Mouse (Mus musculus) MEL (cell line): ENCODE measurements around the gene Lcn3. TPM values are rescaled to one million over a fixed set of nuclear protein-coding genes. Genes with fewer than 3 reads are reported as not detected.

ENCODE experiments used
- DNase-seq: peaks from one replicate; pipeline ENCODE4 v3.0.0; 2011; ENCODE audit warnings: low read depth, low spot score
- H3K27ac ChIP-seq: 2 replicates; pipeline ENCODE4 v1.5.1; 2012; ENCODE audit warnings: low read depth, mild to moderate bottlenecking, control low read depth, low read length, moderate library complexity; ENCODE audit not compliant: control insufficient read depth
- H3K27me3 ChIP-seq, 2 experiments: fragments of 150-350 bp in 1 of 2; sonication (generic) in 1 of 2; 2 replicates each; pipeline ENCODE4 v1.6.1; 2012; ENCODE audit warnings: low read length in 2 of 2, mild to moderate bottlenecking in 2 of 2, improper control_type of control experiment in 1 of 2, moderate library complexity in 1 of 2; ENCODE audit not compliant: insufficient read depth in 2 of 2, control insufficient read depth in 1 of 2
- H3K36me3 ChIP-seq, 2 experiments: 2 replicates each; pipeline ENCODE4 v1.6.1; 2012 to 2014; ENCODE audit warnings: low read length in 2 of 2, improper control_type of control experiment in 1 of 2, inconsistent platforms in 1 of 2, mild to moderate bottlenecking in 1 of 2; ENCODE audit not compliant: insufficient read depth in 2 of 2, control insufficient read depth in 1 of 2
- H3K4me1 ChIP-seq, 2 experiments: fragments of 150-350 bp in 1 of 2; sonication (generic) in 1 of 2; 2 replicates each; pipeline ENCODE4 v1.6.1; 2012; ENCODE audit warnings: low read length in 2 of 2, improper control_type of control experiment in 1 of 2, mild to moderate bottlenecking in 1 of 2; ENCODE audit not compliant: insufficient read depth in 2 of 2, control insufficient read depth in 1 of 2
- H3K4me3 ChIP-seq, 2 experiments: fragments of 150-350 bp in 1 of 2; sonication (generic) in 1 of 2; 2 replicates each; pipeline ENCODE4 v1.5.1; 2012; ENCODE audit warnings: low read depth in 2 of 2, low read length in 2 of 2, mild to moderate bottlenecking in 2 of 2, moderate library complexity in 2 of 2, control low read depth in 1 of 2, improper control_type of control experiment in 1 of 2; ENCODE audit not compliant: control insufficient read depth in 1 of 2, insufficient read depth in 1 of 2
- H3K79me2 ChIP-seq: 2 replicates; pipeline ENCODE4 v1.6.1; 2012; ENCODE audit warnings: mild to moderate bottlenecking, low read length, moderate library complexity; ENCODE audit not compliant: control insufficient read depth, poor library complexity, insufficient read depth
- H3K9ac ChIP-seq: 2 replicates; pipeline ENCODE4 v1.6.1; 2012; ENCODE audit warnings: low read depth, mild to moderate bottlenecking, control low read depth, low read length, moderate library complexity; ENCODE audit not compliant: control insufficient read depth, poor library complexity, severe bottlenecking
- H3K9me3 ChIP-seq: fragments of 150-350 bp; sonication (generic); replicated peaks from 2 replicates; pipeline ENCODE4 v1.6.1; 2012; ENCODE audit warnings: mild to moderate bottlenecking, low read length, improper control_type of control experiment, moderate library complexity; ENCODE audit not compliant: insufficient read depth
- BHLHE40 ChIP-seq: IDR thresholded peaks from 2 replicates; pipeline ENCODE4 v1.6.1; 2012; ENCODE audit warnings: low read depth, mild to moderate bottlenecking, inconsistent platforms, low read length, improper control_type of control experiment, borderline replicate concordance
- CHD1 ChIP-seq: IDR thresholded peaks from 2 replicates; pipeline ENCODE4 v1.6.1; 2012; ENCODE audit warnings: low read depth, mild to moderate bottlenecking, inconsistent platforms, low read length, improper control_type of control experiment
- CHD2 ChIP-seq: IDR thresholded peaks from 2 replicates; pipeline ENCODE4 v1.6.1; 2011; ENCODE audit warnings: low read length, improper control_type of control experiment
- E2F4 ChIP-seq: IDR thresholded peaks from 2 replicates; pipeline ENCODE4 v1.6.1; 2011; ENCODE audit warnings: low read depth, low read length, improper control_type of control experiment, borderline replicate concordance
- EP300 ChIP-seq, 2 experiments: IDR thresholded peaks; 2 replicates each; pipeline ENCODE4 v1.6.1; 2011; ENCODE audit warnings: improper control_type of control experiment in 2 of 2, low read length in 2 of 2, low read depth in 1 of 2, mild to moderate bottlenecking in 1 of 2
- ETS1 ChIP-seq: IDR thresholded peaks from 2 replicates; pipeline ENCODE4 v1.6.1; 2012; ENCODE audit warnings: low read depth, mild to moderate bottlenecking, inconsistent platforms, low read length, improper control_type of control experiment, moderate library complexity
- GABPA ChIP-seq: IDR thresholded peaks from 2 replicates; pipeline ENCODE4 v1.6.1; 2012; ENCODE audit warnings: low read depth, mild to moderate bottlenecking, inconsistent platforms, low read length, improper control_type of control experiment, moderate library complexity
- GATA1 ChIP-seq: IDR thresholded peaks from 2 replicates; pipeline ENCODE4 v1.6.1; 2011; ENCODE audit warnings: low read depth, low read length, improper control_type of control experiment
- JUND ChIP-seq: IDR thresholded peaks from 2 replicates; pipeline ENCODE4 v1.6.1; 2011; ENCODE audit warnings: low read depth, mild to moderate bottlenecking, improper control_type of control experiment, low read length
- MAFK ChIP-seq: IDR thresholded peaks from 2 replicates; pipeline ENCODE4 v1.6.1; 2011; ENCODE audit warnings: low read depth, mild to moderate bottlenecking, low read length, improper control_type of control experiment, borderline replicate concordance
- MEF2A ChIP-seq: IDR thresholded peaks from 2 replicates; pipeline ENCODE4 v1.6.1; 2014; ENCODE audit warnings: low read depth, mild to moderate bottlenecking, inconsistent platforms, low read length, improper control_type of control experiment; ENCODE audit not compliant: poor library complexity, insufficient replicate concordance, severe bottlenecking; ENCODE audit errors: extremely low read depth
- MXI1 ChIP-seq: IDR thresholded peaks from 2 replicates; pipeline ENCODE4 v1.6.1; 2011; ENCODE audit warnings: mild to moderate bottlenecking, low read depth, low read length, improper control_type of control experiment
- MYB ChIP-seq: IDR thresholded peaks from 2 replicates; pipeline ENCODE4 v1.6.1; 2011; ENCODE audit warnings: mild to moderate bottlenecking, low read depth, low read length, improper control_type of control experiment
- MYC ChIP-seq: IDR thresholded peaks from 2 replicates; pipeline ENCODE4 v1.6.1; 2011; ENCODE audit warnings: low read depth, mild to moderate bottlenecking, low read length, improper control_type of control experiment, moderate library complexity
- NELFE ChIP-seq: IDR thresholded peaks from 2 replicates; pipeline ENCODE4 v1.6.1; 2011; ENCODE audit warnings: low read depth, low read length, improper control_type of control experiment
- NRF1 ChIP-seq: IDR thresholded peaks from 2 replicates; pipeline ENCODE4 v1.6.1; 2014; ENCODE audit warnings: low read depth, mild to moderate bottlenecking, inconsistent platforms, low read length, improper control_type of control experiment, moderate library complexity; ENCODE audit not compliant: poor library complexity, insufficient read depth, severe bottlenecking
- POLR2A ChIP-seq, 2 experiments: IDR thresholded peaks; 2 replicates each; pipeline ENCODE4 v1.6.1; 2011 to 2012; ENCODE audit warnings: low read length in 2 of 2, mild to moderate bottlenecking in 2 of 2, control low read depth in 1 of 2, improper control_type of control experiment in 1 of 2, low read depth in 1 of 2, moderate library complexity in 1 of 2; ENCODE audit not compliant: control insufficient read depth in 1 of 2, insufficient read depth in 1 of 2, poor library complexity in 1 of 2
- POLR2AphosphoS5 ChIP-seq: IDR thresholded peaks from 2 replicates; pipeline ENCODE4 v1.6.1; 2012; ENCODE audit warnings: low read depth, borderline replicate concordance, mild to moderate bottlenecking, inconsistent platforms, low read length, moderate library complexity, mixed read lengths
- RAD21 ChIP-seq: IDR thresholded peaks from 2 replicates; pipeline ENCODE4 v1.6.1; 2011; ENCODE audit warnings: mild to moderate bottlenecking, low read depth, low read length, improper control_type of control experiment
- RCOR1 ChIP-seq: IDR thresholded peaks from 2 replicates; pipeline ENCODE4 v1.6.1; 2012; ENCODE audit warnings: low read depth, mild to moderate bottlenecking, inconsistent platforms, low read length, improper control_type of control experiment
- SIN3A ChIP-seq: IDR thresholded peaks from 2 replicates; pipeline ENCODE4 v1.6.1; 2012; ENCODE audit warnings: low read length, improper control_type of control experiment, inconsistent platforms
- SMC3 ChIP-seq: IDR thresholded peaks from 2 replicates; pipeline ENCODE4 v1.6.1; 2011; ENCODE audit warnings: low read depth, low read length, improper control_type of control experiment
- TAL1 ChIP-seq: IDR thresholded peaks from 2 replicates; pipeline ENCODE4 v1.6.1; 2012; ENCODE audit warnings: mild to moderate bottlenecking, inconsistent platforms, low read length, moderate library complexity, mixed read lengths
- TBP ChIP-seq: IDR thresholded peaks from 2 replicates; pipeline ENCODE4 v1.8.0; 2011; ENCODE audit warnings: low read depth, low read length, improper control_type of control experiment
- TCF12 ChIP-seq: IDR thresholded peaks from 2 replicates; pipeline ENCODE4 v1.6.1; 2014; ENCODE audit warnings: low read depth, mild to moderate bottlenecking, inconsistent platforms, low read length, improper control_type of control experiment, moderate library complexity
- UBTF ChIP-seq: IDR thresholded peaks from 2 replicates; pipeline ENCODE4 v1.6.1; 2012; ENCODE audit warnings: low read depth, mild to moderate bottlenecking, inconsistent platforms, low read length, improper control_type of control experiment, moderate library complexity, borderline replicate concordance; ENCODE audit not compliant: insufficient read depth
- ZC3H11A ChIP-seq: IDR thresholded peaks from 2 replicates; pipeline ENCODE4 v1.6.1; 2012; ENCODE audit warnings: low read depth, mild to moderate bottlenecking, inconsistent platforms, low read length, improper control_type of control experiment
- ZMIZ1 ChIP-seq: IDR thresholded peaks from 2 replicates; pipeline ENCODE4 v1.6.1; 2012; ENCODE audit warnings: low read depth, mild to moderate bottlenecking, inconsistent platforms, low read length, improper control_type of control experiment, moderate library complexity
- ZNF384 ChIP-seq: IDR thresholded peaks from 2 replicates; pipeline ENCODE4 v1.6.1; 2012; ENCODE audit warnings: low read depth, mild to moderate bottlenecking, inconsistent platforms, low read length, improper control_type of control experiment
- polyA plus RNA-seq, 2 experiments: library from polyadenylated mRNA; stranded (reverse) in 1 of 2; unstranded in 1 of 2; fragments of >175 nt in 1 of 2; fragments of >200 nt in 1 of 2; gene quantifications; 2 replicates each; pipeline versions ENCODE4 v1.2.1 to v1.2.4; 2012; ENCODE audit warnings: low replicate concordance in 2 of 2, low read depth in 1 of 2; ENCODE audit not compliant: insufficient read length in 2 of 2, insufficient read depth in 1 of 2, missing spikeins in 1 of 2
- total RNA-seq: library from RNA; depleted of rRNA; stranded (reverse); fragments of 300-350 nt; gene quantifications from 2 replicates; pipeline ENCODE4 v1.2.3, GENCODE M21; 2012

Lcn3 gene
- total and polyA plus RNA-seq, 3 experiments, result not detected

- no peak for TF ChIP-seq MAFK
- no peak for TF ChIP-seq E2F4
- TF ChIP-seq MXI1, result no peak
- no peak for TF ChIP-seq RAD21
- TF ChIP-seq GATA1, result no peak
- TF ChIP-seq POLR2AphosphoS5, result no peak
- no peak for TF ChIP-seq GABPA
- no peak for TF ChIP-seq ZC3H11A
- TF ChIP-seq EP300 (IDR thresholded peaks at IDR 0.05; ENCODE audit: low read depth in 1 of 2, low read length in 2 of 2), result no peak
- no peak for TF ChIP-seq ETS1
- no peak for TF ChIP-seq JUND
- TF ChIP-seq MEF2A, result no peak
- no peak for TF ChIP-seq SMC3
- TF ChIP-seq BHLHE40, result no peak
- TF ChIP-seq RCOR1, result no peak
- TF ChIP-seq SIN3A, result no peak
- TF ChIP-seq, all 39 proteins: peak for 0
- no peaks in the 10 kb centered on the region; a peak in 1 of 4 replicates for H3K27me3 ChIP-seq
- no peaks in the 10 kb centered on the region for H3K36me3 ChIP-seq
- H3K27ac ChIP-seq, result no peak overlapping the region
- H3K4me3 ChIP-seq, result no peak overlapping the region
- H3K4me1 ChIP-seq, result 0 out of 4 replicates have a peak, but pooled peaks cover 0 to 3% of the 10 kb centered on the region in 2 experiments
- H3K9me3 ChIP-seq, result no peaks in the 10 kb centered on the region
- H3K9ac ChIP-seq, result no peak overlapping the region
- no peaks in the 10 kb centered on the region for H3K79me2 ChIP-seq
- no peak for DNase-seq
Measured at GRCm38 (mm10) chr2:25775991-25776390, 10.6 kb downstream of the Lcn3 start.

DNA sequence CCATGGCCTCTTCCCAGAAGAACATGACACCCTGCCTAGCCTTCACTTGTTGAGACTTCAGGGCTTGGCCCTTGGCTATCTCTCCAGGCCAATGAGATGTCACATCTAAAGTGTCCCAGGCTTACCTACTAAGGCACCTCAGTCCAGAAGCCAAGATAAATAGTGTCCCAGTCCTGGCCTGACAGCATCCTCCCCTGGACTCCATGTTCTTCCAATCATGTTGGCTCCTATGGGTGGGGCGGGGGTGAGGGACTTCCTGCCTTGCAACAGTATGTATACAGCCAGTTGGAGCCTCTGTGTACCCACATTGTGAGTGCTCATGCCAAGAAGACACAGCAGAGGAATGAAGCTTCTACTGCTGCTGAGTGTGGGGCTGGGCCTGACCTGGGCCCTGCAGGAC lies 11.3 kb downstream of the Lcn3 start, which contains the start of gene Lcn11:
TSS of gene Lcn11 (plus strand) at position 301 of the 400 bp plus-strand sequence.
- Histone ChIP-seq H3K27ac (no peak within 1 kb of the TSS), H3K4me1 (no peaks in the 10 kb centered on the region), H3K9me3 (no peaks in the 10 kb centered on the region), H3K9ac (no peak within 1 kb of the TSS), H3K79me2 (no peaks in the 10 kb centered on the region), H3K36me3 (no peaks in the 10 kb centered on the region), H3K4me3 (no peak within 1 kb of the TSS), H3K27me3 (no peaks in the 10 kb centered on the region; a peak in 1 of 4 replicates)
- TF ChIP-seq E2F4, result no peak
- no peak for TF ChIP-seq ZNF384
- TF ChIP-seq TCF12, result no peak
- no peak for TF ChIP-seq SMC3
- TF ChIP-seq UBTF, result no peak
- TF ChIP-seq NELFE, result no peak
- TF ChIP-seq GABPA, result no peak
- TF ChIP-seq MAFK, result no peak
- no peak for TF ChIP-seq MYC
- TF ChIP-seq NRF1, result no peak
- no peak for TF ChIP-seq MYB
- TF ChIP-seq TAL1, result no peak
- no peak for TF ChIP-seq JUND
- TF ChIP-seq POLR2A (IDR thresholded peaks at IDR 0.05; ENCODE audit: control insufficient read depth in 1 of 2, insufficient read depth in 1 of 2, low read depth in 1 of 2, low read length in 2 of 2, poor library complexity in 1 of 2), result no peak
- no peak for TF ChIP-seq ZMIZ1
- no peak for TF ChIP-seq CHD2
- no peak for TF ChIP-seq TBP
- no peak for TF ChIP-seq CHD1
- no peak for DNase-seq
